Mouse (Mus musculus) brain, adult 2 months (tissue): Measurements from ENCODE around the gene F3.
"Not testable (repeated sequence)": the region's sequence is repeated elsewhere in the genome, so short reads cannot be mapped to it uniquely, and the experiment has no call there.

Experiments used
- DNase-seq: peaks from one replicate; pipeline ENCODE4 v3.0.0; 2011; ENCODE audit warnings: low read depth, low spot score

Gene F3

DNA sequence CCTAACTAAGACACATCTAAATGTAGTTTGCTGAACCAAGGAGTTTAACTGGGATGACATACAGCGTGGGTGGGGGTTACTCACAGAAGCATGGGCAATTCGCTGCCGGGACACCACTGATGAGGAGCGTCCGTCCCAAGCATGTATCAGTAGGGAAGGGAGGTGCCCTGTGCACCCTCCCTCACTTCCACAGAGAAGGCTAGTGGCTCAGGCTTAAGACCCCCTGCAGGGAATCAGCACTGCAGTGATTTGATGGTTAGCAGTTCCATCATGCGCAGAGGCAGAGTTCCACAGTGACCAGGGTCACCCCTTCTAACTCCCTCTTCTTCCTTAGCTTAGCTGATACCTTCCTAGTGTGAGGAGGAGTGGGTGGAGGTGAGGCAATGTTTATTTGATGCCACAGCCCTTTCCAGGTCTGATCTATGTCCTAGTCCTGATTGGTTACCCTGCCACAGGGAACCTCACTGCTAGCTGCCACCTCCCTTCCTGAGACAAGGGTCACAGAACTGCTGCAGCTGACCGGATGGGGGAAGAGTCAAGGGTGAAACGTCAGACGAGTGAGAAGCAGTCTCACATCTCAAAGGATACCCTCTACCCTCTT lies 15.5 kb downstream of the F3 start:
- DNase-seq: no peak

DNA sequence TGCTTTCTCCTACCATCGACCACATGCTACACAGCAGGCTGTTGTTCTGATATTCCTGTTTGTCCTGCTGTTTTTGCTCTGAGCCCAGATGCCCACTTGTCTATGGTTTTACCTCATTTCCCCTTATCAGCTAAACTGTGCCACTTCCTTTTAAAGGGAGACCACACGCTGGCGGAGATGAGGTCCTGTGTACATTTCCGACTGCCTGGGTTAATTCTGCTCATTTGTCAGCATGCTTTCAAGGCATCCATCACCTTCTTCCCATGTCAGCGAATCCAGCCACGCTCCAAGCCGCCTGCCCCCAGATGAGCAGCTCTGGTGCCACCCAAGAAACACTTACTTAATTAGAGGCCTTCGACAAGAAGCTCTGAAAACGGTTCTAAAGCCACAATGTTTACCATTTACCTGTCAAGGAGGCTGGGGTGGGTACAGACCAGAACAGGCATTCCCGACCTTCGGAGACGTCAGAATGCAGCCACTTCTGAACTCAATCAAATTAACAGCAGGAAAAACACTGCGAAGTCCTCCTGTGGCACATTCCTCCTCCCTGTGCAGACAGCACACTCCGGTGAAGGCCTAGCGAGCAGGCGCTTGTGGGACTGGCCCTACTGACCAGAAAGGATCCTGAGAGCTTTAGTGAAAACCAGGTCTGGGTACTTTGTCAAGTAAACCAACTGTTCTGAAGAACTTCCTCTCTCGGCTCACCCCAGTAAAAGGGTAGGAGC lies 16.3 kb downstream of the F3 start:
- DNase-seq: no peak

GRCm38 (mm10) chr3:121741186-121741848 lies 18.0 kb downstream of the F3 start:
- not testable (repeated sequence) for DNase-seq

DNA sequence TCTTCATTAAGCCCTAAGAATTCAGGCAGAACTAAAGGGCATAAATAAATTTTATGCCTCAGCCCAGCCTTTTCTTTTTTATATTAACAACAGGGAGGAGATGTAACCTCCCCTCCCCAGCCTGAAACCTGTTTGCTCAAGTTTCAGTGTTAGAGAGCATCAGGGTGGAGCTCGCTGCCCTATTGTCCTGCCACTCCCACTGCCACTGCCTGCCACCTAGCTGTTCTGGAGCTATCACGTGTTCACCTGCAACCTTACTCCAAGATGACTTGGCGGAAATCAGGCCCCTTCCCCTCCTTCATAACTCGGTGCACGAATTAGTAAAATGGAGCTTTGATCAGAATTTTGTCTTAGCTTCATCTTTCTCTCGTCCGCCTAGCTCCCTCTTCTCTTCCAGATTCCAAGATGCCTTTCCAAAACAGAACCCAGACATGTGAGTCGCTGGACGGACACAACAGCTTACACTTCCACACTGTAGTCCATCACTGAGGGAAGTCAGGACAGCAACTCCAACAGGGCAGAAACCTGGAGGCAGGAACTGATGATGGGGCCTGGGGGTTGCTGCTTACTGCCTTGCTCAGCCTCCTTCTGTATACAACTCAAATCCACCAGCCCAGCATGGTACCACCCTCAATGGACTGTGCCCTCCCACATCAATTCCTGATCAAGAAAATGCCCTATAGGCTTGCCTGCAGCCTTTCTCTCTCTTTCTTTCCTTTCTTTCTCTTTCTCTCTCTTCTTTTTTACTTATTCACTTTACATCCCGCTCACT lies 31.2 kb downstream of the F3 start:
- not testable (repeated sequence) for DNase-seq

- DNase-seq: peak; percentile 19
These were observed 31.8 kb downstream of the F3 start for GRCm38 (mm10) chr3:121755152-121755551.

DNA sequence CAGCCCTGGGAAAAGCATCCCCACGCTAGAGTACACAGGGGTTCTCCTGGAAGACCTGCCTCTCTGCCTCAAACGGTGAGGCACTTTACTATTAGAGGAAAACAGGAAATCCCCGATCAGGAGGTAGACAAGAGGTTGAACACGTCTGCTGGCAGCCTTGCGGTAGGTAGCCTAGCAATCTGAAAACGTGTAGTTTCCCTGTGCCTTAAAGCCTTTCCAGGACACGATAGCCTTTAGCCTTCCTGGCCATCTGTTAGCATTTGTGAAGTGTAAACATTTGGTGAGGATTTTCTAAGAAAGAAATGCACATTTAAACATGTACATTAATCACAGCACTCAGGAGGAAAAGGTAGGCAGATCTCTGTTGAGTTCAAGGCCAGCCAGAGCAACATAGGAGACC lies 35.0 kb downstream of the F3 start:
- no peak for DNase-seq

- DNase-seq: peak; percentile 64
These were observed 38.9 kb downstream of the F3 start for GRCm38 (mm10) chr3:121762056-121762852.

DNA sequence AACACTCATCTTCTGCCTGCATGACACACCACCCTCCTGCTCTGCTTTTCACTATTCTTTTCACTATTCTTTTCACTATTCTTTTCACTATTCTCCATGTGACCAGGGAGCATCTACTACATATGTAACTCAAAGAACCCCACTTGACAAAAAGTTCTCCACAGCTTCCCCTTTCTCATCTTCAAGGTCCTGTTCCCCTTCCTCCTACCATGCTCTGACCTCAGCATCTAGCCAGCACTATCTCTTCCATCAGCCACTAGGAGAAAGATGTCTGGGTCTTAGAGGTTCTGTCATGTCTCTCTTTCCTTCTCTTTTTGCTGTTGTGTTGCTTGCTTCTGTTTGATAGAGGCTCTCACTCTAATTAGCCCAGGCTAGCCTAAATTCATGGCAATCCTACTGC lies 42.7 kb downstream of the F3 start:
- no peak for DNase-seq

DNA sequence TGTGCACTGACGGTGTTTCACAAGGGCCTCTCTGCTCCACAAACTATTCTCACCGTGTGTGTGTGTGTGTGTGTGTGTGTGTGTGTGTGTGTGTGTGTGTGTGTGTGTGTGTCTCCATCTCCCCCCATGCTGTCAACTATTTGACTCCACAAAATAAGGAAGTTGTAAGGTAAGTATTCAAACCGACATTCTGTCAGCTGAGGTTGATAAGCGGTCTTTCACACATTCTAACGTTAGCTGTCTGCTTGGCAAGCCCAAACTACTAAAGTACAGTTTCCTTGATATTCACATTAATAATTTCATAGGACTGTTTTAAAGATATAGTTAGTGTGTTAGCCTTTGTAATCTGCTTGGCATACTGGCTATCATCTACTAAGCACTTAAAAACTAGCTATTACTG lies 43.5 kb downstream of the F3 start:
- no peak for DNase-seq

DNA sequence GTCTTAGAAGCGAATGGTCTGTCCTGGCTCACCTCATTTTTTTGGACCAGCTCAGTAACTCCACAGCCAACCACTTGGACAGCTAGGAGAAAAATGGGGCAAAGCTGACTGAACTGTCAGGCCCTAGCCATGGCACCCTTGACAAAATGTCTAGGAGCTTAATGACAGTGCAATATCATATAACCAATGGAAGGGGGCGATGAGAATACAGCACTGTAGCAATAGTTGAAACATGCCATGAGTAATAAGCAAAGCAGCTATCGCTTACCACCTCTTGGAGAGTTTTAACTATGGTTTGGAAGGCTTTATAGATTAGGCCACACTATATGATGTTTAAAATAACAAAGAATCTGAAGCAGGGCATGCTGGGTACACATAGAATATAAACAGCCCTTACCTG lies 45.4 kb downstream of the F3 start:
- no peak for DNase-seq

- DNase-seq: not testable (repeated sequence)
These were observed 50.0 kb downstream of the F3 start for GRCm38 (mm10) chr3:121773336-121773735.

- peak; percentile 88 for DNase-seq
These were observed 54.6 kb downstream of the F3 start for GRCm38 (mm10) chr3:121777943-121778342.

DNA sequence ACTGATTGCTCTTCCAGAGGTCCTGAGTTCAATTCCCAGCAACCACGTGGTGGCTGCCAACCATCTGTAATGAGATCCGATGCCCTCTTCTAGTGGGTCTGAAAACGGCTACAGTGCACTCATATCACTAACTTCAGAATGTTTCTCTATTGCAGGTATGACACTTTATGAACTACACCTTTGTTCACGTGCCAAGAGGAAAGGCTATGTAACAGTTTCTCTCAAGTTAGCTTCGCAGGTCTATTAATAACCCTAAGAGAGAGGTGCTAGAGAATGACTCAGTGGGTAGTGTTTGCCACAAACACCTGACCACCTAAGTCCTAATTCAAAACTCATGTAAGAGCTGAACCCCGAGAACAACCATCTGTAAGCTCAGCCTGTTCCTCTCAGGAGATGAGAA lies 59.7 kb downstream of the F3 start:
- DNase-seq: no peak
